Mouse (Mus musculus) CD8-positive naive resting alpha-beta T cell, adult 2 months (primary cell): ENCODE measurements around the gene Kcnk6.
"Not testable (repeated sequence)": the region's sequence is repeated elsewhere in the genome, so short reads cannot be mapped to it uniquely, and the experiment has no call there.

ENCODE experiments used
- DNase-seq, 2 experiments: peaks; one replicate each; pipeline ENCODE4 v3.0.0; 2022; ENCODE audit warnings: low read depth in 2 of 2, low spot score in 2 of 2

Gene Kcnk6

DNA sequence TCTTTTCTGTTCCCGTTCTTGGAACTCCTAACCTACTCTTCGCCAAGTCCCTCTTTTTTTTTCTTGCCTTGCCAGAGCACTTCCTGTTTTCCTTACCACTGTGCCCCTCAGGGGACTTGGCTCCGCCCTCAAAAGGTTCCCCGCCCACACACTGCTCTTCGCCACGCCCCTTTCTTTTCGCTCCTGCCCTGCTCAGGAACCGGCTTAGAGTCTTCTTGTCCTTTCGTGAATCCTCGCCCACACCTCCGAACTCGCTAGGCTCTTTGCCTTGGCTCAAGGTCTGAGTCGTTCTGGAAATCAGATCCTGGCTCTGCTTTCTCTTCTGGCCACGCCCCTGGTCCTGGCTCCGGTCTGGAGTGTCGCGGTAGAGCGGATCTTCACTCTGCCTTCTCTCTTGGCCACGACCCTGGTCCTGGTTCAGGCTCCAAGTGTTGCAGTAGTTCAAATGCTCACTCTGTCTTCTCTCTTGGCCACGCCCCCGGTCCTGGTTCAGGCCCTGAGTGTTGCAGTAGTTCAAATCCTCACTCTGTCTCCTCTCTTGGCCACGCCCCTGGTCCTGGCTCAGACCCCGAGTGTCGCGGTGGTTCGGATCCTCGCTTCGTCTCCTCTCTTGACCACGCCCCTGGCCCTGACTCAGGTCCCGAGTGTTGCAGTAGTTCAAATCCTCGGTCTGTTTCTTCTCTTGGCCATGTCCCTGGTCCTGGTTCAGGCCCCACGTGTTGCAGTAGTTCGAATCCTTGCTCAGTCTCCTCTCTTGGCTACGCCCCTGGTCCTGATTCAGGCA, 20.7 kb downstream of the Kcnk6 start:
- peak; percentile 67 to 85 for DNase-seq

DNA sequence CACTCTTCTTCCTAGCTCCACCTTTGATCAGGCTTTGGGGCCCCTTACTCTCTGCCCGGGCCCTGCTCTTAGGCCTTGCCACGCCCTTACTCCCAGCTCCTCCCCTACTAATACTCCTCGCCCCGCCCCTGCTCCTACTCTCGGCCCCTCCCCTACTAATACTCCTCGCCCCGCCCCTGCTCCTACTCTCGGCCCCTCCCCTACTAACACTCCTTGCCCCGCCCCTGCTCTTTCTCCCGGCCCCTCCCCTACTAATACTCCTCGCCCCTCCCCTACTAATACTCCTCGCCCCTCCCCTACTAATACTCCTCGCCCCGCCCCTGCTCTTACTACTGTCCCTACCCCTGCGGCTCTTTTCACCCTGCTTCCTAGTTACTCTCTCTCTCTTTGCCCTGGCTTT, 21.3 kb downstream of the Kcnk6 start:
- not testable (repeated sequence) for DNase-seq

DNA sequence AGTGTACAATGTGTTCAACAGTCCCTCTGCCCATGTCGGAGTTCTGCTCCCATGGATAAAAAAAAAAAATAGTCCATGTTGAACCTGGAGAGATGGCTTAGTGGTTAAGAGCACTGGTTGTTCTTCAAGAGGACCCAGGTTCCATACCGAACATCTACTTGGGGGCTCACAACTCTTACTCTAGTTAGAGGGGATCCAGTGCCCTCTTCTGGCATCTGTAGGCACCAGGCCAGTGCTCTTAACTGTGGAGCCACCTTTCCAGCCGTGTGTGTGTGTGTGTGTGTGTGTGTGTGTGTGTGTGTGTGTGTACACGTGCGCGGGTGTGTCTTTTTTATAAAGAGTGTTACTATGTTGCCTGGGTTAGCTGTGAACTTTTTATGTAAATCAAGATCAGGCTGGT, 29.7 kb downstream of the Kcnk6 start:
- no peak for DNase-seq

DNA sequence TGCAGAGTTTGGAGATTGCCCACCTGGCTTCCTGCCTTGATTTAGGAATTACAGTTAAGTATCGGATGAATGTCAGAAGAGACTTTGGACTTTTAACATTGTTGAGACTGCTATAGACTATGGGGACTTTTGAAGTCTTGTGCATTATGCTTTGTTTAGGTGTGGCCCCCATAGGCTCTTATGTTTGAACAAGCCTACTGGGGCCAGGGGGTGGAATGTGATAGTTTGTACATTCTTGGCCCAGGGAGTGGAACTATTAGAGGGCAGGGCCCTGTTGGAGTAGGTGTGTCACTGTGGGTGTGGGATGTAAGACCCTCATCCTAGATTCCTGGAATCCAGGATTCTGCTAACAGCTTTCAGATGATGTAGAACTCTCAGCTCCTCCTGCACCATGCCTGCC, 38.1 kb downstream of the Kcnk6 start:
- DNase-seq, result not testable (repeated sequence)

DNA sequence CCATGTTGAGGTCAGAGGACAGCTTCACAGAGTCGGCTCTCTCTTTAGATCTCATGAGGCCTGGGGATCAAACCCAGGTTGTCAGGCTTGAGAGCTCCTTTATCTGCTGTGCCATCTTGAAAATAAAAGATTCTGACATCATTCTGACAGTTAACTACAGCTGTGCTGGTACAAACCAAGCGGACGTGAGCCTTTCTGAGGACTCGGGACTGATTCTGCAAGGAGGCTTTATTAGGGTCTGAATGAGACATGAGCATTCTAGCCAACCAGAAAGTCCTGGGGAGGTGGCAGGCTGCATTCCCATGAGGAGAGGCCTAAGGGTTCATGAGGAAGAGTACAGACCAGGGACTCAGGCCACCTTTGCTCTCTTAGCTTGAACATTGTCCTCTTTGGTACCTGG, 51.0 kb downstream of the Kcnk6 start:
- DNase-seq, result not testable (repeated sequence)

DNA sequence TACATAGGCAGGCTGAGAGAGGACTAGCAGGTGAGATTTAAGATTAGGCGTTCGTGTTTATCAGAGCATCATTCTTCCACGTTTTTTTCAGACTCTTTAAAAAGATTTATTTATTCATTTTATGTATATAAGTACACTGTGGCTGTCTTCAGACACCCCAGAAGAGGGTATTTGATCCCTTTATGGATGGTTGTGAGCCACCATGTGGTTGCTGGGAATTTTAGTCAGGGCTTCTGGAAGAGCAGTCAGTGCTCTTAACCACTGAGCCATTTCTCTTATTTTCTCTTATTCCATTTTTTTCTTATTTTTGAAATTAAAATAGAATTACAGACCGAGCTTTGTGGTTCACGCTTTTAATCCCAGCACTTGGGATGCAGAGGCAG, 51.5 kb downstream of the Kcnk6 start:
- DNase-seq, result no peak

DNA sequence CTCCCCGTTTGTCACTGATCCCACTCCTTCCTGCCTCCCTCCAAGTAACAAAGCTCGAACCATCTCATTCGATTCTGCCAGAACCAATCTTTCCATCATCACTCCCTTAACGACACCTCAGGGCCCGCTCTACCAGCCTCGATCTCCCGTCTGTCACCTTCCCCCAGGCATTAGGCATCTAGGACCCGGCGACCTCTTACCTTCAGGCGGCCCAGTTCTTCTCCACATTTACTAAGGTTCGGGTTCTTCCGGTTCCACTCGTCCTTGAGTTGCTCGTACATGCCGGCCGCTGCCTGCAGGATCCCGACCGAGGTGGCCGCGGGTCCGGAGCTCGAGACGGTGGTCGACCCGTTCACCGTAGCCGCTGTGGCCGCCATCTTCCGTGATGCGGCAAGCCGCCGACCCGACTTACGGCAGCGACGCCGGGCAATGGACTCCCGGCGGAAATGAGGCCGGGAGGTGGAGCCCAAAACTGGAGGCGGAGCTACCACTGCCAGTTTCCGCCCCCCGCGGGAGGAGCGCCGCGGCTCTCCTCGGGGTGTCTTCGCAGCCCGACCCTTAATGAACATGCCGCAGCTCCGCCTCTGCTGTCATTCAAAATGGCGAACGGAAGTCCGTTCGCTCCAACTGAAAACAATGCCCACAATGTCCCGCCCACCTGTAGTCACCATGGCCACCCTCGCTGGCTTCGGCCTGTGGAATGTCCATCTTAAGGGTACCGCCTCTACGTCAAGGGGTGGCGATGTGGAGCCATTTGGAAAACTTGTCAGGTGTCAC, 52.0 kb downstream of the Kcnk6 start, which contains the start of gene Psmd8:
Gene Psmd8, minus strand, starts transcription at position 625 of the 777 bp plus-strand sequence.
- peak; percentile 94 to 96 for DNase-seq

DNA sequence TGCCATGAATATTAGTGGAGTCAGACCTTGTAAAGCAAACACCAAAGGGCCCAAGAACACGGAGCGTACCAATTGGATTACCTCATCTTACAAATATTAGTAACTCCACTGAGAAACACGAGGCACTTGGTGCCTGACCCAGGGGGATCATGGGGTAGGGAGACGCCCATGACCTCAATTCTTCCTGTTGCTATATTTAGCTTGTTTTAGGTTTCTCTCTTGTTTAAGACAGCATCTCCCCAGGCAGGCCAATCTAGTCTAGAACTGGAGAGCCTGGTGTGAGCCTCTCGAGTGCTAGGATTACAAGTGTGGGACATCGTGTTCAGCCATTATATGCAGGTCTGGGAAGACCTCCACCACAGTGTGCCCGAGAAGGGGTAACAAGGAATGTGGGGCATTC, 53.0 kb downstream of the Kcnk6 start:
- no peak for DNase-seq

DNA sequence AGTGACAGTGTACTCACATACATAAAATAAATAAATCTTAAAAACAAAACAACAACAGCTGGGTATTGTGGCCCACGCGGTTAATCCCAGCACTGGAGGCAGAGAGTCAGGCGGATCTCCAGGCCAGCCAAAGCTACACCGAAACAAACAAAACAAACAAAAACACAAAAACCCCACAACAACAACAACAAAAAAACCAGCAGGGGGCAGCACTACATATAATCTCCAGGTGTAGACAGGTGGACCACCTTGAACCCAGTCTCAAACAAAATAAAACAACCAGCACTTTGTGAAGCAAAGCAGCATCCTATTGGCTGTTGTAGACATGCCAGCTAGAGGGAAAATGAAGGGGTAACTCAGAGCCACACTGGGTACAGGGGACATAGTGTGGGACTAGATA, 54.2 kb downstream of the Kcnk6 start:
- no peak for DNase-seq

DNA sequence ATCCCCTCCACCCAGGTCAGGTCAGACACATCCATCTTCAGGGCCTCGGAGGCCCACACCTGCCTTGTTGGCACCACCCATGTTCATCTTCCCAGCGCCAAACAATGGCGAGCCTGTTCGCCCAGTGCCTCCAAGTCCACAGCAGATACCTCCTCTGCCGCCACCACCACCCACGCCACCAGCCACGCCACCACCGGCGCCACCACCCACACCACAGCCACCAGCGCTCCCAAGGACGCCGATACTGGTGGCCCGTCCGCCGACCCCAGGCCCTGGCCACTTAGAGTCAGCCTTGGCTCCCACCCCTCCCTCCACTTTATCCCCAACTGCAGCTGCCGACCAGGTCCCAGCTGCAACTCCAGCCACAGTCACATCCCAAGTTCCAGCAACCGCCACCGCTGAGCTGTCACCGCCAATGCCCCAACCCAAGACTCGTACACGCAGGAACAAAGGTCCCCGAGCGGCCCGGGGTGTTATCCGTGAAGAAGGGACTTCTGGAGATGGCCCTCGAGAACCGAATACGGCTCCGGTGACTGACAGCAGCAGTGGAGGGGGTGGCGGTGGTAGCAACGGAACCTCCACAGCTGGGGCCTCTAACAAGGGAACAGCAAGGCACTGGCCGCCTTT, 59.8 kb downstream of the Kcnk6 start:
- DNase-seq, result no peak
